Mouse (Mus musculus) heart, postnatal 0 days (tissue): ENCODE measurements around the gene Ciao2a.

Experiments used
- CTCF ChIP-seq: IDR thresholded peaks from 2 replicates; pipeline ENCODE4 v1.5.1; 2016; ENCODE audit warnings: antibody characterized with exemption, control low read depth, low read depth
- EP300 ChIP-seq: IDR thresholded peaks from 2 replicates; pipeline ENCODE4 v1.6.1; 2016; ENCODE audit warnings: antibody characterized with exemption, low read depth

- TF ChIP-seq CTCF (no peak), EP300 (no peak)
Measured at GRCm38 (mm10) chr9:66181126-66181825, 54.9 kb downstream of the Ciao2a start.
